Mouse (Mus musculus): Measurements from ENCODE around the gene Atp7a. TPM values are rescaled to one million over a fixed set of nuclear protein-coding genes. Genes with fewer than 3 reads are reported as not detected.

Gene Atp7a
- polyA plus RNA-seq, 1 experiment from 2014 or later: 16.3 TPM

DNA sequence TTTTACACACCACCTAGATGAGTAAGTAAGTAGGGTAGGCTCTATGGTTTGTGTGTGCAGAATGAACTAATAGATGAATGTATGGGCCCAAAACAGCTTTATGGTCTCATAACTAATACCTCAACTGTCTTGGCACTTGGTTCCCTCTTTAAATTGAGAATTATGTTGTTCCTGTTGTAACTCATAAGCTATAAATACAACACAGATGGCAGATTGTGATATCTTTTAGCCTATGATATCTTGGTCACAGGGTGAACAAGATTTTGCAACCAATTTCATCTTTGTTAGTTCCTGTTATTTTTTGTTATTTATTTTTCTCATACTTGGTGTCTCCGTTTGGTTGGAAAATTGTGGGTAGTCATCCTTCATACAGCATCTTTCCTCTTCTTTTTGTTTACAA is 121.1 kb downstream of the Atp7a start:
- no peak overlapping the region for H3K9ac ChIP-seq
- H3K4me1 ChIP-seq: no peaks in the 10 kb centered on the region
- no peaks in the 10 kb centered on the region for H3K9me3 ChIP-seq
- no peaks in the 10 kb centered on the region for H3K27me3 ChIP-seq (replicated peaks)
- H3K27ac ChIP-seq: no peak overlapping the region
- no peak overlapping the region for H3K4me3 ChIP-seq
- H3K36me3 ChIP-seq (replicated peaks): no peaks in the 10 kb centered on the region
- H3K4me2 ChIP-seq: no peak overlapping the region
- WGBS: 89% methylated on average over 1 of the region's 1 CpGs
- no peak for ATAC-seq (replicated peaks)

- Histone ChIP-seq H3K4me2 (no peak overlapping the region), H3K9ac (no peak overlapping the region), H3K9me3 (no peaks in the 10 kb centered on the region), H3K27me3 (replicated peaks) (no peaks in the 10 kb centered on the region), H3K27ac (no peak overlapping the region), H3K4me1 (no peaks in the 10 kb centered on the region), H3K36me3 (replicated peaks) (no peaks in the 10 kb centered on the region), H3K4me3 (no peak overlapping the region)
- ATAC-seq (replicated peaks): no peak
- 89% methylated on average over 3 of the region's 3 CpGs for WGBS
Observed at GRCm38 (mm10) chrX:106149460-106149859, 122.4 kb downstream of the Atp7a start.

- H3K4me2 ChIP-seq: no peak overlapping the region
- no peak for ATAC-seq (replicated peaks)
- H3K4me1 ChIP-seq: no peaks in the 10 kb centered on the region
- no peak overlapping the region for H3K4me3 ChIP-seq
- no peaks in the 10 kb centered on the region for H3K36me3 ChIP-seq (replicated peaks)
- H3K27ac ChIP-seq: no peak overlapping the region
- no peak overlapping the region for H3K9ac ChIP-seq
- no peaks in the 10 kb centered on the region for H3K27me3 ChIP-seq (replicated peaks)
- H3K9me3 ChIP-seq: no peaks in the 10 kb centered on the region
Observed at GRCm38 (mm10) chrX:106154180-106154586, 127.1 kb downstream of the Atp7a start.

- WGBS: 71% methylated on average over 4 of the region's 4 CpGs
- Histone ChIP-seq H3K27ac (no peak overlapping the region), H3K9me3 (no peaks in the 10 kb centered on the region), H3K4me3 (no peak overlapping the region), H3K4me2 (no peak overlapping the region), H3K27me3 (replicated peaks) (no peaks in the 10 kb centered on the region), H3K9ac (no peak overlapping the region), H3K4me1 (no peaks in the 10 kb centered on the region), H3K36me3 (replicated peaks) (no peaks in the 10 kb centered on the region)
- ATAC-seq (replicated peaks): no peak
Observed at GRCm38 (mm10) chrX:106155892-106156291, 128.8 kb downstream of the Atp7a start.

DNA sequence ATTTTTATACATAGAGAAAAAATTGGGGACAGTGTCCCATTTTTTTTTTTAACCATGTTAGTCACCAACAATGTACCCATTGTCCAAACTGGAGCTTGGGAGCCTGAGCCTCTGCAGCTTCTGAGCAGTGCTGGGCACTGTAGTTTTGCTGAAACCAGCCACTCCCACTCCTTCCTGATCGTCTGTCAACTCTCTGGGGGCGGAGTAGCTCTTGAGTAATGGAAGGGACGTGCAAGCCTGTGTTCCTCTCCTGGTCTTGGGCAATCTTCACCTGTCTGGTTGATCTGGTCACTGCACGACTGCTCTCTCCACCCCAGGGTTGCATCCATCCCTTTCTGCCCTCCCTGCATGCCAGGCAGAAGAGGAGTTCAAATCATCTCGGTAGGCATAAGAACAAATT is 136.9 kb downstream of the Atp7a start:
- Histone ChIP-seq H3K36me3 (replicated peaks) (no peaks in the 10 kb centered on the region), H3K27ac (no peak overlapping the region), H3K4me3 (no peak overlapping the region), H3K27me3 (replicated peaks) (no peaks in the 10 kb centered on the region), H3K4me2 (no peak overlapping the region), H3K9ac (no peak overlapping the region), H3K9me3 (no peaks in the 10 kb centered on the region), H3K4me1 (no peaks in the 10 kb centered on the region)
- ATAC-seq (replicated peaks): no peak
- WGBS: 78% methylated on average over 5 of the region's 5 CpGs

- Histone ChIP-seq H3K27ac (no peak overlapping the region), H3K4me3 (no peak overlapping the region), H3K27me3 (replicated peaks) (no peaks in the 10 kb centered on the region), H3K4me2 (no peak overlapping the region), H3K9me3 (no peaks in the 10 kb centered on the region), H3K9ac (no peak overlapping the region), H3K4me1 (no peaks in the 10 kb centered on the region), H3K36me3 (replicated peaks) (no peaks in the 10 kb centered on the region)
- 73% methylated on average over 5 of the region's 5 CpGs for WGBS
- ATAC-seq (replicated peaks): no peak
Observed at GRCm38 (mm10) chrX:106164555-106164954, 137.5 kb downstream of the Atp7a start.

- no peaks in the 10 kb centered on the region for H3K4me1 ChIP-seq
- H3K27ac ChIP-seq: no peak overlapping the region
- H3K27me3 ChIP-seq (replicated peaks): no peaks in the 10 kb centered on the region
- no peak for ATAC-seq (replicated peaks)
- WGBS: 72% methylated on average over 1 of the region's 1 CpGs
- H3K36me3 ChIP-seq (replicated peaks): no peaks in the 10 kb centered on the region
- no peak overlapping the region for H3K4me2 ChIP-seq
- no peaks in the 10 kb centered on the region for H3K9me3 ChIP-seq
- H3K4me3 ChIP-seq: no peak overlapping the region
- H3K9ac ChIP-seq: no peak overlapping the region
Observed at GRCm38 (mm10) chrX:106165089-106165488, 138.0 kb downstream of the Atp7a start.

DNA sequence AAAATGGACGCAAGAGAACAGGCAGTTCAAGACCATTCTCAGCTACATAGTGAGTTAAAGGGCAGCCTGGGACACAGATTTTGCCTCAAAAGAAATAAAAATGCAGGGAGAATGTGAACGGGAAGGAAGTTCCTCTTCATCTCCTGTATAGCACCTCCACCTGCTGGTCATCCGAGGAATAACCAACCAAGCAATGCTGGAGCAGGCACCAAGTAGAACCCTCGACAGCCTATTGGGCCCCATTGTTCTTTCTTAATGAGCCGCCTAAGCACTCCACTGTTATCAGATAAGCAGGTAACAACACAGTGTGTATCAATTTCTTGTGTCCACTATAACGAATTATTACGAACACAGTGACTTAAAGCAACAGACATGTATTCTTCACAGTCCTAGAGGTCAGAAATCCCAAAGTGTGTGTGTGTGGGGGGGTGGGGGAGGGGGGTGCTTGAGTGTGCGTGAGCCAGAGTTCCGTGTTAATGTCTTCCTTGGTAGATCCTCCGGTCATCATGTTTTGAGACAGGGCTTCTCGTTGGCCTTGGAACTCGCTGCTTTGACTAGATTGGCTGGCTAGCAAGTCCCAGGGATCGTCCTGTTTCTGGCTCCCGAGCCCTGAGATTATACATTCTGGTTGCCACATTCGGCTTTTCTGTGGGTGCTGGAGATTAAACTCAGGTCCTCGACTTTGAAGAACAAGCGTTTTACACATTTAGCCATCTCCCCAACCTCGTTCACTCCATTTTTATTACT is 144.2 kb downstream of the Atp7a start:
- no peaks in the 10 kb centered on the region for H3K9me3 ChIP-seq
- WGBS: 31% methylated on average over 18 of the region's 18 CpGs
- H3K9ac ChIP-seq: no peak overlapping the region
- peak overlapping the region; percentile 30 for H3K4me3 ChIP-seq
- H3K4me2 ChIP-seq: peak overlapping the region; percentile 48
- no peaks in the 10 kb centered on the region for H3K36me3 ChIP-seq (replicated peaks)
- H3K27me3 ChIP-seq (replicated peaks): no peaks in the 10 kb centered on the region
- peak; percentile 95 for ATAC-seq (replicated peaks)
- no peaks in the 10 kb centered on the region for H3K4me1 ChIP-seq
- no peak overlapping the region for H3K27ac ChIP-seq

DNA sequence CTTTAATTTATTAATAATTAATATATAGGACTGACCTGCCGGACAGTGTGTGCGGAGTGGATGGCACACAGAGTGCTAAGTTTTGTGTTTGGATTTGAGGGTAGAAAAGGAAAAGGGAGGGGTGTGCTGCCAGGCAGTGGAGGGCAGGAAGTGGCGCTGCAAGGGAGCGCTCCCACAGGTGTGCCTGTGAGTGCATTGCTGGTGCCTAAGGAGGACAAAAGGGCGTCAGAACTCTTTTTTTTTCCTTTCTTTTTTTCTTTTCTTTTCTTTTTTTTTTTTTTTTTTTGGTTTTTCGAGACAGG is 144.7 kb downstream of the Atp7a start:
- no peaks in the 10 kb centered on the region for H3K36me3 ChIP-seq (replicated peaks)
- no peak overlapping the region for H3K9ac ChIP-seq
- WGBS: 60% methylated on average over 5 of the region's 6 CpGs
- no peak; the same call in 1 of the 2 replicates for ATAC-seq (replicated peaks)
- H3K27ac ChIP-seq: no peak overlapping the region
- H3K9me3 ChIP-seq: no peaks in the 10 kb centered on the region
- peak overlapping the region; percentile 30; the same call in 1 of the 2 replicates for H3K4me3 ChIP-seq
- no peaks in the 10 kb centered on the region for H3K4me1 ChIP-seq
- no peaks in the 10 kb centered on the region for H3K27me3 ChIP-seq (replicated peaks)
- peak overlapping the region; percentile 48 for H3K4me2 ChIP-seq

Other genes starting within 250 kb of the Atp7a start
- gene Atrx, start 97.9 kb upstream of the Atp7a start, polyA plus RNA-seq (2015; fragmentation: Nextera tagmentation; extraction: Ambion mirVana): 256 and 279 TPM in 2 replicates
- 19.0 and 19.4 TPM in 2 replicates for gene Magt1, start 15.4 kb upstream of the Atp7a start, polyA plus RNA-seq (2015; fragmentation: Nextera tagmentation; extraction: Ambion mirVana)
- gene Cox7b, start 11.6 kb upstream of the Atp7a start, polyA plus RNA-seq (2015; fragmentation: Nextera tagmentation; extraction: Ambion mirVana): 354 and 372 TPM in 2 replicates
- gene Tlr13, start 115.9 kb downstream of the Atp7a start, polyA plus RNA-seq (2015; fragmentation: Nextera tagmentation; extraction: Ambion mirVana): 0.15 and 0.42 TPM in 2 replicates
- gene Pgk1, start 159.8 kb downstream of the Atp7a start, polyA plus RNA-seq (2015; fragmentation: Nextera tagmentation; extraction: Ambion mirVana): 246 and 254 TPM in 2 replicates
- 14.5 and 15.4 TPM in 2 replicates for gene Taf9b, start 193.9 kb downstream of the Atp7a start, polyA plus RNA-seq (2015; fragmentation: Nextera tagmentation; extraction: Ambion mirVana)
- gene Fnd3c2, start 228.1 kb downstream of the Atp7a start, polyA plus RNA-seq (2015; fragmentation: Nextera tagmentation; extraction: Ambion mirVana): not detected in 2 replicates